Mouse (Mus musculus) layer of hippocampus, adult 11-12 months (tissue): ENCODE data around the gene Adcyap1r1.

Experiments
- DNase-seq: peaks from one replicate; pipeline ENCODE4 v3.0.0; 2022; ENCODE audit warnings: low spot score

Gene Adcyap1r1

GRCm38 (mm10) chr6:55451771-55452371 is at the start of gene Adcyap1r1:
Adcyap1r1 (plus strand) TSS chr6:55451978.
- peak; percentile 62 for DNase-seq

DNA sequence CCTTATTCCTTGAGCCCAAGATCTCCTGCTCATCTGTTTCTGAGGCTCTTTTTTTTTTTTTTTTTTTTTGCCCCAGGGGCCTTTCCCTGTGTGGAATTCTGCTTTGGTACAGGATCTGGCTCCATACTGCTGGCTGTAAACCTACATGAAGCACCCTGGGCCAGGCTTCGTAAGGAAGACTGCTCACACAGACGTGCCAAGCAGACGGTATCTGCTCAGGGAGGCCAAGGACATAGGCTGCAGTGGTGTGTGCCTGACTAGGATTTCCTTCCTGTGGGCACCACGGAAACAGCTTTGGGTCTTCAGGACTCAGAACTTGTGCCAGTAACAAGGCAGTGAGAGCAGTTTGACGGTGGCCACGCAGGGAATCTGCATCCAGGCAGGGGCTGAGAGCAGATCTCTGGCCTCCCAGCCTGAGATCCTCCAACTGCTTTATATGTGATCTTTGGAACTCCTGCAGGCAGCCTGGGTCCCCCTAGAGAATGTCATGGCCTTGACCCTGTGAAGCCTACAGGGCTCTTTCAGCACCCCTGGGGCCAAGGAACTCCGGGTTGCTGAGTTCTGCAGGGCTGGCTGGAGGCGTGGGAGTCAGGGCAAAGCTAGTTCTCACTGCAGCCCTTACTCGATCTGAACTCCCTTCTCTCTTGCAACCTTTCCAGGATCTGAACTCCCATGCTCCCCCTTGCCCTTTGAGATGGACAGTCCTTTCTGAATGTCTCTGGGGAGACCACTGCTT is 49.6 kb upstream of the Adcyap1r1 start:
- no peak for DNase-seq

- DNase-seq = no peak
These were observed 48.1 kb upstream of the Adcyap1r1 start for GRCm38 (mm10) chr6:55403411-55404309.

DNA sequence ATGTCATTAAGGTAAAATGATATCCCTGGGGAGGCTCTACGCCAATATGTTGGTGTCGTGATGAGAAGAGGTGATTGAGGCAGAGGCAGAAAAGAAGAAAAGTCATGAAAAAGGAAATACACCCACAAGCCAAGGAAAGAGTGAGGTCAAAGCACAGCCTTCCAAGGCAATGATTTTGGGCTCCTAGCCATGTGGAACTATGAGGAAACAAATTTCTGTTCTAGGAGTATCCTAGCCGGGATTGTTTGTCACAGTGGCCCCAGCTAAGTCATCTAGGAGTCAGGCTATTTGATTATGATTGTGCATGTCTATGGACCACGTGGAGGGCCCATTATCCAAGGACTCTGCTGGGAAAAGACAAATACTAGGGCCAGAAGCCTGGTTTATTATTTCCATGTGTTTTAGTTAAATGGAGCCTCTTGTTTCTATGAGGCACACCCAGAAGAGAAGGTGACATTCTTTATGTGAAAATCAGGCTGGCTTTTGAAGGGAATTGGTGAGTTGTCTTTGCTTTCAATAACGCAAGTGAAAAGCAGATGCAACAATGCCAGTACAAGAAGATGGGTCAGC is 47.3 kb upstream of the Adcyap1r1 start:
- no peak for DNase-seq

DNA sequence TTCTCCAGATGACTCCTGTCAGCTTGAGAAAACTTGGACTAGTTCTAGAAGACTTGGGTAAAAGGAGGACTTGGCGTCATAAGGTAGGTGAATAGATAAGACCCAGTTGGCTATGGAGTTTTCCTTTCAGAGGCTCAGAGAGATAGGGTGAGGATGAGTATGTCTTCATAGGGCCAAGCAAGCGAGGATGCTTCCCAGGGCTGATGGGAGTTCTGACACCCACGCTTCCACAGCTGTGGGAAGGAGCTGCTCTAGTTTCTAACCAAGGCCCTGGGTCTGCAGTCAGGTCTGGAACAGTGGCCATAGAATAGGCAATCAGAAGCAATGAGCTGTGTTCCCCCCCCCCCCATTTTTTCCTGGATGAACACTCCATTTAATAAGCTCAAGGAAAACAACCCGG is 44.4 kb upstream of the Adcyap1r1 start:
- DNase-seq = no peak

DNA sequence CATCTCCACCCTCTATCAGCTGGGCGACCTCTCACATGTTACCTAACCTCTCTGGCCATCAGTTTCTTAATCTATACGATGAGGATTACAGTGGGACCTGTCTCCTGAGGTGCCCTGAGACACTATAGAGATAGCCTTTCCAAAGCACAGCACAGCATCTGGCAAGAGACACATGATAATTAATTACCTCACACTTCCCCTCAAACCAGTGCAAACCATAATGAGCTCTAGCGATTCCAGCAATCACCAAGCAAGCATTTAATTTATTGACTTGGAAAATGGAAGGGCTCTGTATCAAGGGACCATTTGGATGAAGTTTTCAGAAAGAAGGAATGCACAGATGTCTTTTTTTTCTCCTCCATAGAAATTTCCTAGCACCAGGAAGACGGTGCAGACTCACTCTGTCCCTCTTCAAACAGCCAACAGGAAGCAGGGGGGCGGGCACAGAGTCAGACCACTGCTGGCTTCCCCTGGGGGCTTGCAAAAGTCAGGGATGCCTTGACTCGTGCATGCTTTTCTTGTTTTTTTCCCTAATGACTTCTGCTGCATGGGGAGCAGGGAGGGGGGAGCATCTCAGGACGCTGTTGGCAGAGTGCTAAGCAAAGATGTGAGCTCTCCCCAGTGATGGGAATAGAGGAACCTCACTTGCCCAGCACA is 41.5 kb upstream of the Adcyap1r1 start:
- no peak for DNase-seq

DNA sequence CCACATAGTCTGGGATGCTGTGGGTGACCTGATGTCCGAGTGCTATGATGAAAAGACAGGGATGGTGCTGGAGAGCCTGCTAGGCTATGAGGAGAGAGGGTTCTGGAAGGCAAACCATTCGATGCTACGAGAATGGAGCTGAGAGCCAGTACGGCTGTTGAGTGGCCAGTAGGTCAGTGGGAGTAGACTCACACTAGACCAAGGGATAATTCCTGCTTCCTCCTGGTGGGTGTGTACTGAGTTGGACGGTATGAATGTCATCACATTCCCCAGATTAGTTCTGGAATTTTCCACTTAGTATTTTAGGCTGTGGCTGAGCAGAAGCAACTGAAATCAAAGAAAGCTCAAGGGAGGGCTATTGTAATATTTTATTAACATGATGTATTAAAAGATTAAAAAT is 40.8 kb upstream of the Adcyap1r1 start:
- DNase-seq = no peak

GRCm38 (mm10) chr6:55416202-55416601 is 35.6 kb upstream of the Adcyap1r1 start:
- DNase-seq = peak; percentile 39

DNA sequence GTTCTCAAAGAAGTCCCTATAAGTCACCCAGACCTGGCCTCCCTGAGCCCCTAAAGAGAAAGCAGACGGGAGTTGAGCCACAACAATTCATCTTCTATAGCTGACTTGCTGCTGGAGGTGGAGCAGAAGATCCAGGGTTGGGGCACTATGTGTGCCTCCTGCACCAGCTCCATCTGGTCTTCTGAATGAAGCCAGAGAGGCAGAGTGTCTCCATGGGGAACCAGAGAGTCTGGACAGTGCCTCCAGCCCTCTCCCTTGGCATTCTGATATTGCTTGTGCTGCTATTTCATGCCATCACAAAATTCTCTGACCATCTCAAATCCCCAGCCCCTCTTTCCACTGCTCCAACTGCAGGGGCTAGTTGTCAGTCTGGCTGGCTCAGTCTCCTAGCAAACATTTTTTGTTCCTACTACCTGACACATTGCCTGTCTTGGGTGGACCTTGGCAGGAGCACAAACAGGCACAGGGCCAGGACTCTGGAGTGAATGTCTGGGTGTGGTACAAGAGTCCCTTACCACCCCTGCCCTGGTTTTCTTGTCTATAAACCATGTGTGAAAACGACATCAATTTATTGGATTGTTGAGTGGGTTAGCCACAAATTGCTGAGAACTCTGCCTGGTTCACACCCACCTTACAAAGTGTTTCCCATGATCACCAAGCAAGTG is 32.9 kb upstream of the Adcyap1r1 start:
- no peak for DNase-seq

DNA sequence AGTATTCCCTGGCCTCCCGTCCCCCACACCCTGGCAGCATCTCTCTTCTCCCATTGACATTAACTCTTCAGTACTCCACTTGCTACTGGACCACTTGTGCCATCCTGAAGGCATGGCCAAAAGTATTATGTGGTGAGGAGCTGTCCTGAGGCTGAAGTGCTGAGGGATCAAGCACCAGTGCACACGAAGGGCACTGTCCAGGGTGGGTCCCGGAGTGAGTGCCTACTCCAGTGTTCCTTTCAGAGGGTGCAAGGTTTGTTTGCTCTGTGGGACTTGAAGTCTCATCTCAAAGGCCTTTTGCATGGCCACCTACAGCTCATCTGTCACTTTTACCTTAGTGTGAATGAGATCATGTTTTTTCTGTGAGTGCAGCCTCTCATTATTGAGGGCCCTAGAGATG is 31.4 kb upstream of the Adcyap1r1 start:
- no peak for DNase-seq

GRCm38 (mm10) chr6:55420869-55421361 is 30.9 kb upstream of the Adcyap1r1 start:
- DNase-seq = no peak

- DNase-seq = no peak
These were observed 19.7 kb upstream of the Adcyap1r1 start for GRCm38 (mm10) chr6:55432121-55432520.

GRCm38 (mm10) chr6:55434360-55434759 is 17.4 kb upstream of the Adcyap1r1 start:
- peak; percentile 59 for DNase-seq

GRCm38 (mm10) chr6:55435266-55436159 is 16.3 kb upstream of the Adcyap1r1 start:
- peak; percentile 66 for DNase-seq

GRCm38 (mm10) chr6:55437919-55438318 is 13.9 kb upstream of the Adcyap1r1 start:
- DNase-seq = no peak

DNA sequence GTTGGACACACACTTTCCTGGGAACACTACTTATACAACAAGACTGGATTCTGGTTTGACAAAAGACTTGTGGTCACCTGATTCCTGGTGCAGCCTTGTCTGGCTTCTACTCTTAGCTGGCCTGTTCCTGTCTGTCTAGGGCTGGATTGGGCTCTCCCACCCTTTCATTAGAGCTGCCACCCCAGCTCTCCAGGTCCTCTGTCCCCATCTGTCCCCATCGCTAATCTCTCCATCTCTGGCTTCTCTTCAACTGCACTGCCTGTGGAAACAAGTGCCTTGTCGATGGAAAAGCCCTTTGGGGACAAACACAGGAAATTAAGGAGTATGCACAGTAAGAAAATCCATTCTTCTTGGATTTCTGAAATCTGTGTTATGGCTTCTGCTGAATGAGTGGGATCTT is 12.9 kb upstream of the Adcyap1r1 start:
- DNase-seq = no peak

DNA sequence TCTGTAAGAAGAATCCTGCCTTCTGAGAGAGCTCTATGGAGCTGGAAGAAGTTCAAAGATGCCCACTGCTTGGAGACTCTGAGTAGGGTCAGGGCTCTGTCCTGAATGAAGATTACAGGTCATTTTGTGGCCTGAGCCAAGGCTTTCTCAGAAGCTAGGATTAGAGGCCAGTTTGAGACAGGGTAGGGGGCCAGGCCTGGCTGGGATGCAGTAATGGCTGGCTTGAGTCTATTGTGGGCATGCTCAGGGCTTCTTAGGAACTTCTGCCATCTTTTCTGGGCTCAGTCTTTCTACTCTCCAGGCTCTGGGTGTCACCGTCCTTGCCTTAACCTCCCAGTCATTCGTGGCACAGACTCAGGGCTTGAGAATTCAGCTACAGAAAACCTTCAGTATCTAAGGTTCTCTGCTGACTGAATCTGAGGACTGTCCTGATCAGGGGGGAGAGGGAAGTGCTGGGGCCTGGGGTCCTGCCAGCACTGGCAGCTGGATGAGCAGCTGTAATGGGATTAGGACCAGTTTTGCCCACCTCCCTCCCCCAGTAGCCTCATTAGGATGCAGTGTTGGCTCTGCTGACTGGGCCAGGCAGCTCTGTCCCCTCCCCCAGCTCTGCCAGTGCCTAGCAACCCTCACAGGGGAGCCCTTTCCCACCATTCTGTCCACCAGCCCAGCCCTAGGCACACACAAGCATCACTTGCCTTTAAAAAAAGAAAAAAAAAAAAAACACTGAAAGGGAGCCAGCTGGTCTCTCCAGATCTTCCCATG is 7.7 kb upstream of the Adcyap1r1 start:
- peak; percentile 58 for DNase-seq

DNA sequence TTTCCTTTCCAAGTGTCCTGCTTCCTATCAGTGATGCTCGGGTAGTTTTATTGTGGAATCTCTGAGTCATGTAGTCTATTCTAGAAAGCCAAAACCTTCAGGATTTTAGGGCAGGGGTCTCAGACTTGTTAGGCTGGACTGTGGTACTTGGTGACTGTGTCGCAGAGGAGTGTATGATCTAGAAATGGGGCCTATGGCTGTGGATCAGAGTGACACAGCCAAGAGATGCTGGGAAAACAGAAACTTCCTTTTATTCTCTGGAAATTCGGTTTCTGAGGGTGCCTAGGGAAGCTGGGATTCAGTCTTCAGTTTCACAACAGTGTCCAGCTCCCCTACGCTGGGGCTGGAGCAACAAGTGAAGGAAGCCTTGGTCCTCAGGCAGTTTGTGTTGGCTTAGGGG is 7.1 kb upstream of the Adcyap1r1 start:
- DNase-seq = no peak

GRCm38 (mm10) chr6:55448199-55448598 is 3.6 kb upstream of the Adcyap1r1 start:
- DNase-seq = no peak
